In genomic region chr11:115974309-115975082, GRCm38 (mm10) we compare ENCODE assay signal across 8 mouse cellular contexts. TPM values are rescaled to one million over a fixed set of nuclear protein-coding genes. Genes with fewer than 3 reads are reported as not detected.
A peak's percentile ranks its signal among the peaks of the same experiment; 100 is the strongest.
DNase-seq lines count a peak whose midpoint lies in the region; ATAC-seq and TF ChIP-seq lines count a peak whose summit lies in the region.

Gene Itgb4, plus strand, starts transcription at chr11:115974709.

- H3K9ac ChIP-seq in limb, embryonic 11.5 days (ENCODE audit: low read length): peak within 1 kb of the TSS; percentile 28; the same call in 1 of the 2 replicates
- no peak within 1 kb of the TSS for H3K9ac ChIP-seq in midbrain, embryonic 11.5 days (ENCODE audit: low read length)

- WGBS in heart, embryonic 10.5 days: 9% methylated on average over 58 of the region's 58 CpGs
- WGBS in hindbrain, embryonic 10.5 days: 10% methylated on average over 58 of the region's 58 CpGs
- 10% methylated on average over 54 of the region's 58 CpGs for WGBS in limb, embryonic 11.5 days
- 16% methylated on average over 42 of the region's 58 CpGs for WGBS in midbrain, embryonic 11.5 days

- no peak for ATAC-seq in limb, embryonic 11.5 days (ENCODE audit: insufficient number of reproducible peaks, low FRiP score, low TSS enrichment, low read depth)
- no peak for ATAC-seq in midbrain, embryonic 11.5 days (ENCODE audit: low FRiP score)
- no peak; the same call in 1 of the 2 replicates for ATAC-seq in frontal cortex, adult (ENCODE audit: low TSS enrichment)

- no peaks in the 10 kb centered on the region for H3K36me3 ChIP-seq in heart, embryonic 10.5 days
- no peaks in the 10 kb centered on the region for H3K36me3 ChIP-seq in hindbrain, embryonic 10.5 days
- H3K36me3 ChIP-seq in limb, embryonic 11.5 days (ENCODE audit: control insufficient read depth, insufficient read depth, low read length): no peaks in the 10 kb centered on the region
- no peaks in the 10 kb centered on the region for H3K36me3 ChIP-seq in midbrain, embryonic 11.5 days (ENCODE audit: control insufficient read depth, insufficient read depth, low read length)

- H3K27ac ChIP-seq in heart, embryonic 10.5 days: peak within 1 kb of the TSS; percentile 66
- H3K27ac ChIP-seq in hindbrain, embryonic 10.5 days: peak within 1 kb of the TSS; percentile 64; the same call in 1 of the 2 replicates
- H3K27ac ChIP-seq in limb, embryonic 11.5 days (replicated peaks; ENCODE audit: low read depth, low read length): no peak within 1 kb of the TSS
- H3K27ac ChIP-seq in midbrain, embryonic 11.5 days (ENCODE audit: low read depth, low read length): no peak within 1 kb of the TSS

- H3K9me3 ChIP-seq in heart, embryonic 10.5 days: no peaks in the 10 kb centered on the region
- no peaks in the 10 kb centered on the region for H3K9me3 ChIP-seq in hindbrain, embryonic 10.5 days
- no peaks in the 10 kb centered on the region for H3K9me3 ChIP-seq in limb, embryonic 11.5 days (ENCODE audit: control insufficient read depth, low read length)
- no peaks in the 10 kb centered on the region for H3K9me3 ChIP-seq in midbrain, embryonic 11.5 days (ENCODE audit: control insufficient read depth, low read length)

- peak within 1 kb of the TSS; percentile 70 for H3K4me3 ChIP-seq in heart, embryonic 10.5 days
- H3K4me3 ChIP-seq in hindbrain, embryonic 10.5 days: peak within 1 kb of the TSS; percentile 52
- H3K4me3 ChIP-seq in limb, embryonic 11.5 days (ENCODE audit: low read depth, low read length): peak within 1 kb of the TSS; percentile 33
- H3K4me3 ChIP-seq in midbrain, embryonic 11.5 days (ENCODE audit: low read depth, low read length): peak within 1 kb of the TSS; percentile 32

- no peak for TF ChIP-seq POLR2A in brain, embryonic 14.5 days (IDR thresholded peaks at IDR 0.05; ENCODE audit: borderline replicate concordance, extremely low read depth, insufficient read depth, insufficient read length, poor library complexity, severe bottlenecking)

- TF ChIP-seq CTCF in brain, embryonic 14.5 days (IDR thresholded peaks at IDR 0.05; ENCODE audit: borderline replicate concordance, extremely low read depth, insufficient read depth, insufficient read length): 0 out of 2 replicates have a peak, but pooled peaks have one; percentile 4

- H3K27me3 ChIP-seq in heart, embryonic 10.5 days (ENCODE audit: insufficient read depth, poor library complexity, severe bottlenecking): peaks cover 65% of the 10 kb centered on the region
- peaks cover 66% of the 10 kb centered on the region for H3K27me3 ChIP-seq in hindbrain, embryonic 10.5 days (ENCODE audit: insufficient read depth, poor library complexity, severe bottlenecking)
- H3K27me3 ChIP-seq in limb, embryonic 11.5 days (ENCODE audit: control insufficient read depth, insufficient read depth, low read length): peaks cover 32% of the 10 kb centered on the region
- peaks cover 29% of the 10 kb centered on the region for H3K27me3 ChIP-seq in midbrain, embryonic 11.5 days (ENCODE audit: control insufficient read depth, insufficient read depth, low read length)

- H3K4me2 ChIP-seq in limb, embryonic 11.5 days (ENCODE audit: low read depth, severe bottlenecking): peak within 1 kb of the TSS; percentile 66
- H3K4me2 ChIP-seq in midbrain, embryonic 11.5 days: peak within 1 kb of the TSS; percentile 50

- DNase-seq in heart, embryonic 10.5 days (ENCODE audit: low spot score): no peak
- no peak for DNase-seq in heart, adult 8-10 months (ENCODE audit: low spot score)
- peak; percentile 17 for DNase-seq in brain, embryonic 14.5 days (ENCODE audit: low read depth)
- DNase-seq in hindbrain, embryonic 10.5 days (ENCODE audit: low spot score): peak; percentile 29
- DNase-seq in limb, embryonic 11.5 days (ENCODE audit: low spot score): peak; percentile 48
- DNase-seq in midbrain, embryonic 11.5 days (ENCODE audit: low spot score, missing footprints): no peak
- DNase-seq in thymus, postnatal 10 days (ENCODE audit: low spot score in 2 of 2): peak; percentile 69 to 78

- peaks cover 28% of the 10 kb centered on the region for H3K4me1 ChIP-seq in heart, embryonic 10.5 days
- peaks cover 25% of the 10 kb centered on the region for H3K4me1 ChIP-seq in hindbrain, embryonic 10.5 days (replicated peaks)
- peaks cover 6% of the 10 kb centered on the region; the same call in 1 of the 2 replicates for H3K4me1 ChIP-seq in limb, embryonic 11.5 days (ENCODE audit: control insufficient read depth, insufficient read depth, low read length)
- peaks cover 9% of the 10 kb centered on the region for H3K4me1 ChIP-seq in midbrain, embryonic 11.5 days (ENCODE audit: control insufficient read depth, insufficient read depth, low read length)

RNA-seq across cellular contexts. Expression of gene Itgb4, which starts in this region (rescaled TPM):
- polyA plus RNA-seq in heart, embryonic 10.5 days (2016; fragmentation: Nextera tagmentation; extraction: Ambion mirVana): 0.67 and 1.1 TPM in 2 replicates
- 1 to 10 TPM; 2.3 to 3.1 (median 3.0) TPM for total RNA-seq in heart, adult 8-10 months (2022)
- 0.91 and 2.1 TPM in 2 replicates for polyA plus RNA-seq in brain, embryonic 14.5 days (2012; rRNA removed)
- 0.92 and 0.94 TPM in 2 replicates for polyA plus RNA-seq in hindbrain, embryonic 10.5 days (2016; fragmentation: Nextera tagmentation; extraction: Ambion mirVana)
- polyA plus RNA-seq in limb, embryonic 11.5 days (2014; fragmentation: Nextera tagmentation; extraction: Ambion mirVana): 1.0 and 1.5 TPM in 2 replicates
- 0.23 and 0.25 TPM in 2 replicates for polyA plus RNA-seq in midbrain, embryonic 11.5 days (2014; fragmentation: Nextera tagmentation; extraction: Ambion mirVana)

Comparison
In these comparisons a context has a peak if more than half of its experiments do, and no peak if none do; other contexts are left out.
1. Peak in DNase-seq, H3K4me3 ChIP-seq and H3K27ac ChIP-seq in hindbrain, embryonic 10.5 days; RNA of the gene not detected or under 1 TPM.
2. DNase-seq: peak in brain, embryonic 14.5 days (single experiment), limb, embryonic 11.5 days (single experiment) and thymus, postnatal 10 days (2 of 2); none in heart, embryonic 10.5 days (single experiment), heart, adult 8-10 months (single experiment) and midbrain, embryonic 11.5 days (single experiment).
3. Peak in every context shown above with its lines, with median percentiles within 50 percentile points of each other: H3K4me3 ChIP-seq.